Mouse (Mus musculus) limb, embryonic 14.5 days (tissue): ENCODE results near the gene Mecom. TPM values are rescaled to one million over a fixed set of nuclear protein-coding genes. Genes with fewer than 3 reads are reported as not detected.

Experiments
- ATAC-seq: fragments of 200-750 bp; cut with Nextera tagmentation; 2 replicates; pipeline ENCODE4 v1.8.0; 2017; ENCODE audit warnings: low read depth, moderate number of reproducible peaks, moderate TSS enrichment; ENCODE audit not compliant: low FRiP score
- DNase-seq: peaks from one replicate; pipeline ENCODE4 v3.0.0-alpha.2; 2015; ENCODE audit warnings: low spot score
- H3K27ac ChIP-seq: fragments of 300-500 bp; sonication (generic); replicated peaks from 2 replicates; pipeline ENCODE4 v1.5.1; 2014; ENCODE audit warnings: low read depth, mild to moderate bottlenecking, low read length, moderate library complexity, mixed read lengths
- H3K27me3 ChIP-seq: fragments of 300-500 bp; sonication (generic); 2 replicates; pipeline ENCODE4 v1.6.1; 2014; ENCODE audit warnings: low read length, mixed read lengths; ENCODE audit not compliant: control insufficient read depth, insufficient read depth
- H3K36me3 ChIP-seq: fragments of 300-500 bp; sonication (generic); 2 replicates; pipeline ENCODE4 v1.6.1; 2014; ENCODE audit warnings: mild to moderate bottlenecking, low read length, moderate library complexity, mixed read lengths; ENCODE audit not compliant: control insufficient read depth, insufficient read depth
- H3K4me1 ChIP-seq: fragments of 300-500 bp; sonication (generic); 2 replicates; pipeline ENCODE4 v1.6.1; 2014; ENCODE audit warnings: antibody characterized with exemption, low read length, mixed read lengths; ENCODE audit not compliant: control insufficient read depth, insufficient read depth
- H3K4me2 ChIP-seq: fragments of 300-500 bp; sonication (generic); replicated peaks from 2 replicates; pipeline ENCODE4 v1.6.1; 2014; ENCODE audit warnings: low read depth, mild to moderate bottlenecking, low read length, moderate library complexity; ENCODE audit not compliant: severe bottlenecking
- H3K4me3 ChIP-seq: fragments of 300-500 bp; sonication (generic); replicated peaks from 2 replicates; pipeline ENCODE4 v1.5.1; 2014; ENCODE audit warnings: low read length
- H3K9ac ChIP-seq: fragments of 300-500 bp; sonication (generic); 2 replicates; pipeline ENCODE4 v1.6.1; 2014; ENCODE audit warnings: mild to moderate bottlenecking, low read depth, low read length, moderate library complexity; ENCODE audit not compliant: severe bottlenecking
- H3K9me3 ChIP-seq: fragments of 300-500 bp; sonication (generic); 2 replicates; pipeline ENCODE4 v1.6.1; 2016; ENCODE audit warnings: low read length; ENCODE audit not compliant: control insufficient read depth
- POLR2A ChIP-seq: fragments of 200-500 bp; IDR thresholded peaks from 2 replicates; pipeline ENCODE4 v1.8.0; 2012; ENCODE audit warnings: inconsistent platforms, mild to moderate bottlenecking, moderate library complexity, borderline replicate concordance; ENCODE audit not compliant: insufficient read depth, insufficient read length; ENCODE audit errors: extremely low read depth
- WGBS: fragments of 180-500 bp; shearing (Covaris S2); extraction: QIAGEN DNeasy Blood & Tissue Kit; methylation state at CpG from one replicate; pipeline ENCODE4 v1.1.7; 2014; 5-methylcytosine and 5-hydroxymethylcytosine counted together
- polyA plus RNA-seq, 2 experiments: library from polyadenylated mRNA; depleted of rRNA in 1 of 2; stranded (reverse) in 1 of 2; unstranded in 1 of 2; fragments of >200 nt; fragmentation: Nextera tagmentation in 1 of 2; extraction: Ambion mirVana in 1 of 2; gene quantifications; 2 replicates each; pipeline versions ENCODE4 v1.2.1 to v1.2.3; 2012 to 2014

The Mecom gene
- polyA plus RNA-seq, 2 experiments, result 35.8 to 42.2 TPM

DNA sequence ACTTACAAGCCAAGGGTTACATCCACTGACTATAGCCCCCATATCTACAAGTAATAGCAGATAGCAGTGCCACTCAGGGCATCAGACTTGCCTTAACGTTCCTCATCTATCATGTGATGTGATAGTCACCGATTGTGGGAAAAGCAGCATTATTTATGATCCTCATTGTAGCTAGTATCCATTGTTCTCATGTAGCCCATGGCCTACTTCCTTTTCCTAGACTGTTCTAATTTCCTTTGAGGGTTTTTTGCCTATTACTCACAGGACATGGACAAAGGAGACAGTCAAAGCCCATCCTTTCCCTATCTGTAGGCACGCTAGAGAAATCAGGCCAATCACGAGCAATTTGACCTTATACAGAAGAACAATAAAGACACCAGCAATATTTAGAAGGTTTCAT is 203.7 kb downstream of the Mecom start:
- ATAC-seq (no peak), DNase-seq (no peak)
- H3K27me3 ChIP-seq, result no peaks in the 10 kb centered on the region
- H3K4me1 ChIP-seq, result peaks cover 20% of the 10 kb centered on the region
- H3K4me2 ChIP-seq, result no peak overlapping the region
- H3K9me3 ChIP-seq, result no peaks in the 10 kb centered on the region
- no peaks in the 10 kb centered on the region for H3K36me3 ChIP-seq
- no peak for TF ChIP-seq POLR2A
- no peak overlapping the region for H3K9ac ChIP-seq
- H3K27ac ChIP-seq, result no peak overlapping the region
- 91% methylated on average over 4 of the region's 4 CpGs for WGBS
- no peak overlapping the region for H3K4me3 ChIP-seq

DNA sequence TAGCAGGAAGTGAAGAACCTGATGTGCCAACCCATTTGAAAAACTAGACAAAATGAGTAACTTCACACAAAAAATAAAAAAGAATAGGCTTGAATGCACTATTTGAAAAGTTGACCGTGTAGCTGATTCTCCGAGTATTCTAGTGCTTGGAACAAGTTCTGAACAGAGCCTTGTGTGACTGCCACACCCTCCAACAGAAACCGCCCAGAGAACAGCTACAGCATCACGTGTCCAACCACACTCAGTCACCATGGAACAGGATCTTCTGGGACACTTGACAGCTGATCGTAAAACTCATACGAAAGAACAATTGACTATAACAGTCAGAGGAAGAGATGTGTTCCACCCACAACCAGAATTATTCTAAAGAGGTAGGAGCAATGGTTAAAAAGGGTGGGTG is 215.5 kb downstream of the Mecom start:
- no peaks in the 10 kb centered on the region for H3K27me3 ChIP-seq
- no peak for TF ChIP-seq POLR2A
- H3K4me2 ChIP-seq, result no peak overlapping the region
- WGBS, result 83% methylated on average over 6 of the region's 6 CpGs
- H3K27ac ChIP-seq, result no peak overlapping the region
- H3K9ac ChIP-seq, result no peak overlapping the region
- H3K4me1 ChIP-seq, result no peaks in the 10 kb centered on the region; the same call in 1 of the 2 replicates
- H3K9me3 ChIP-seq, result no peaks in the 10 kb centered on the region
- no peak overlapping the region for H3K4me3 ChIP-seq
- no peaks in the 10 kb centered on the region for H3K36me3 ChIP-seq
- DNase-seq, result no peak
- no peak for ATAC-seq

DNA sequence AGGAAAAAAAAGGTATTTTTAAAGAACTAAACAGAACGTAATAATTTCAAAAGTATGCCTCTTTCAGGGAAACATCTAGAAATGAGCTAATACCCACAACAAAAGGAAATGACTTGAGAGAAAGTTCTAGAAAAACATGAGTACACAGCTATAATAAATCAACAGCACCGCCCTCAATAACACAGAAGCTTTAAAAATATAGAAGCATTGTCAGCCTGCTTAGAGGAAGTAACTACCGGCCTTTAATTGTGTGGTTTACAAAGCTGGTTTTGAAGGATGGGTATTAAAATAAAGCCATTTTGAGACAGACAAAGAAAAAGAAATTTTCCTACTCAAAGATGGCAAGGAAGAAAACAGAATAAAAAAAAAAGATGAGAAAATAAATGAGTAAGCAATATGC is 217.3 kb downstream of the Mecom start:
- no peak overlapping the region for H3K9ac ChIP-seq
- DNase-seq (no peak), ATAC-seq (no peak)
- no peaks in the 10 kb centered on the region for H3K36me3 ChIP-seq
- 84% methylated on average over 3 of the region's 3 CpGs for WGBS
- no peaks in the 10 kb centered on the region for H3K9me3 ChIP-seq
- no peaks in the 10 kb centered on the region for H3K4me1 ChIP-seq
- no peak overlapping the region for H3K4me3 ChIP-seq
- no peak overlapping the region for H3K27ac ChIP-seq
- TF ChIP-seq POLR2A, result no peak
- H3K27me3 ChIP-seq, result no peaks in the 10 kb centered on the region
- H3K4me2 ChIP-seq, result no peak overlapping the region

DNA sequence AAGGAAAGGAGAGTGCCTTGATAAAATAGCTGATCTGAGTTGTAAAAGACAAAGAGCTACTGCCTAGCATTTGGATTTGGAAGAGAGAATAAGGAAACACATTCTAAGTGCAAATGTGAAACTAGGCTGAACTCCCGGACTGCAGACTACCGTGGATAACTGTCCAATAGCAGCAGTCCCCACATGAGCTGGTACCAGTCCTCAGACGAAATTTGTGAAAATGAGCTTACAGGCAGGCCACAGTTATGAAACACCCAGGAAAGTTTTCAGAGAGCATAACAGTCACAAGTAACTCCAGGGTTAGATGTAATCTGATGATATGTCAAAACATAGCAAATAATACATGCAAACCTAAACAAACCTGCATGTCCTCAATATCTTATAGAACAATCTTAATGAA is 217.8 kb downstream of the Mecom start:
- Histone ChIP-seq H3K27me3 (no peaks in the 10 kb centered on the region), H3K36me3 (no peaks in the 10 kb centered on the region), H3K4me1 (no peaks in the 10 kb centered on the region), H3K27ac (no peak overlapping the region), H3K4me2 (no peak overlapping the region), H3K9me3 (no peaks in the 10 kb centered on the region), H3K4me3 (no peak overlapping the region), H3K9ac (no peak overlapping the region)
- DNase-seq (no peak), ATAC-seq (no peak)
- 67% methylated on average over 3 of the region's 3 CpGs for WGBS
- no peak for TF ChIP-seq POLR2A

DNA sequence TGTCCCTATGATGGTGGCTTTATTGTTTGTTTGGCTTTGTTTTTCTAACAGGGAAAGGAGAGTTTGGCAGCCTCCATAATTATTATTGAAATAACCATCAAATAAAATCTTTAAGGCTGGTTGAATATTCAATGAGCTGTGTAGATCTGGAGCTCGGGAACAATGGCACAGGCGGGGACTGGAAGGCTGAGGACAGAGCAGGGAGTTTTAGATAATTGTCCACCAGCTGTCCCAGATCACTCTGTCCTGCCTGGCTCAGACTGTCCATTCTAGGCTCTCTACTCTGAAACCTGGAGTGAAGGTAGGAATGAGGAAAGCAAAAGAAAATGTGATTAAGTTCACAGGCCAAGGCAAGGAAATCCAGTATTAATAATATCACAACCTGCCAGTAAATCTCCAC is 232.9 kb downstream of the Mecom start:
- Histone ChIP-seq H3K27me3 (no peaks in the 10 kb centered on the region), H3K9ac (no peak overlapping the region), H3K27ac (no peak overlapping the region), H3K4me2 (no peak overlapping the region), H3K4me3 (no peak overlapping the region), H3K36me3 (no peaks in the 10 kb centered on the region), H3K9me3 (no peaks in the 10 kb centered on the region), H3K4me1 (peaks cover 20% of the 10 kb centered on the region)
- no peak for DNase-seq
- TF ChIP-seq POLR2A, result no peak
- no peak for ATAC-seq
- 32% methylated on average over 2 of the region's 2 CpGs for WGBS

DNA sequence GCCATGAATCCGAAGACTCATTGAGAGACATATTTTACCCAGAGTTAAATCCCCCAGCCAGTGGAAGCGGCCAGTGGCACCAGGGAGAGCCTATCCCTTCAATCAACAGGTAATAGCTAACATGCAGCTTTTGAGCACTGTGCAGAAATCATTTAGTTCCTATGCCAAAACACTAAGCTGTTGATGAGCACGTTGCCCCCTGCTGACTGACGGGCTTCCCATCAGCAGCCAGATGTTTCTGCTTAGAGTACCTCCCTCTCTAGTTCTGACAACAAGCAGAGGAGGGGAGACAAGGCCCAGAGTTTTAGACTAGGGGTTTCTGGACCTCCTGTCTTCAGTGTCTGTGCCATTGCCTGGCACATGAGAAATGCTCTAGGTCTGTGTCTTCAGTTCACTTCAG is 239.7 kb downstream of the Mecom start:
- H3K9ac ChIP-seq, result no peak overlapping the region
- no peak for ATAC-seq
- no peak for TF ChIP-seq POLR2A
- H3K27me3 ChIP-seq, result no peaks in the 10 kb centered on the region
- no peaks in the 10 kb centered on the region for H3K36me3 ChIP-seq
- H3K4me3 ChIP-seq, result no peak overlapping the region
- peaks cover 8% of the 10 kb centered on the region; the same call in 1 of the 2 replicates for H3K4me1 ChIP-seq
- WGBS, result 32% methylated on average over 4 of the region's 4 CpGs
- no peaks in the 10 kb centered on the region for H3K9me3 ChIP-seq
- H3K4me2 ChIP-seq, result no peak overlapping the region
- no peak overlapping the region for H3K27ac ChIP-seq
- no peak for DNase-seq
